Mouse (Mus musculus) frontal cortex, postnatal 10 days (tissue): ENCODE data around the gene Gm8068.
"Not testable (repeated sequence)": the region's sequence is repeated elsewhere in the genome, so short reads cannot be mapped to it uniquely, and the experiment has no call there.

ENCODE experiments used
- DNase-seq, 2 experiments: peaks; one replicate each; pipeline ENCODE4 v3.0.0; 2022; ENCODE audit warnings: low spot score in 2 of 2, mixed read lengths in 1 of 2

Gene Gm8068

DNA sequence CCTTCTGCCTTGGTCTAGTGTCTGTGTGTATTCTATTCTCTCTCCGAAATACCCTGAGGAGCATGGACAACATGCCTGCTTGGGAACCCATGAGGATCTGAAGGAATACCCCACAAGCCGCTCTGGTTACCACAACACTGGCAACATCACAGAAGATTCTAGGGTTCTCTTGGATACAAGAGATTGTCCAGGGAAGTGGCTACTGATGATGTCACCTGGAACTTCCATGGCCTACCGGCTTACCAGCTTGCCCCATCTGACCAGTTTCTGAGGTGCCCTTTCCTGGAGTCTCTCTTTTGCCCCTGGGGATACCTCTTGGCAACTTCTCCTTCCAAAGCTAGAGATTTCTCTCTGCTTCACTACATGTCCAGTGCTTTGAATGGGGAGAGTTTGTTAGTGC is at the start of gene Gm8068:
Gene Gm8068 (minus strand): TSS at position 101 of the 400 bp plus-strand sequence.
- not testable (repeated sequence) for DNase-seq

DNA sequence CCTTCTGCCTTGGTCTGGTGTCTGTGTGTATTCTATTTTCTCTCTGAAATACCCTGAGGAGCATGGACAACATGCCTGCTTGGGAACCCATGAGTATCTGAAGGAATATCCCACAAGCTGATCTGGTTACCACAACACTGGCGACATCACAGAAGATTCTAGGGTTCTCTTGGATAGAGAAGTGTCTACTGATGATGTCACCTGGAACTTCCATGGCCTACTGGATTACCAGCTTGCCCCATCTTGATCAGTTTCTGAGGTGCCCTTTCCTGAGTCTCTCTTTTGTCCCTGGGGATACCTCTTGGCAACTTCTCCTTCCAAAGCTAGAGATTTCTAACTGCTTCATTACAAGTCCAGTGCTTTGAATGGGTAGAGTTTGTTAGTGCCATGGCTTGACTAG is 48.8 kb upstream of the Gm8068 start, which contains the start of gene Gm7929:
Gene Gm7929 (minus strand): TSS at position 101 of the 400 bp plus-strand sequence.
- DNase-seq: not testable (repeated sequence)

DNA sequence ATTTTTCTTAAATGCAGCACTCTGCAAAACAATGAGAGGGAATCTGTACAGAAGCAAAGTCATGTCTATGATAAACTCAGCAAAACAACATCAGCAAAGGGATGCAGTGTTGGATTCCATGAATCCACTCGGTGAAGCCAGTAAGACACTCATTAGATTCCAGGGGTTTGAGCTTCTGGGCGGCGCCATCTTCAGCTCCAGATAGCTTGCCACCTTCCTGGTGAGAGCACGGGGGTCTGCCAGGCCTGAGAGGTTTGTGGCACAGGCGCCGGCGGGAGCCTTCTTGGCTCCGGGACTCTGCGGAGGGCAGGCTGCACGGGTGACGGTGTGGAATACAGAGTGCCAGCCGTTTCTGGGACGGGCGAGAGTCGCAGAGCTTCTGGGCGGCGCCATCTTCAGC is 21.8 kb upstream of the Gm8068 start:
- DNase-seq: not testable (repeated sequence)

DNA sequence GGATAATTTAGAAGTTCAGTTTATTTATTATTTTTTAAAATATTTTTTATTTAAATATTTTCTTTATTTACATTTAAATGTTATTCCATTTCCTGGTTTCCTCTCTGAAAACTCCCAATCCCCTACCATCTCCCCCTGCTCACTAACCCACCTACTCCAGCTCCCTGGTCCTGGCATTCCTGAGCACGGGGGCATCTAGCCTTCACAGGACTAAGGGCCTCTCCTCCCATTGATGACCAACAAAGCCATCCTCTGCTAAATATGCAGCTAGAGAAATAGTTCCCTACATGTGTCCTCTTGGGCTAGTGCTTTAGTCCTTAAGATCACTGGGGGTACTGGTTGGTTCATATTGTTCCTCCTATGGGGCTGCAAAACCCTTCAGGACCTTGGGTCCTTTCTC is 15.5 kb upstream of the Gm8068 start:
- DNase-seq: not testable (repeated sequence)

DNA sequence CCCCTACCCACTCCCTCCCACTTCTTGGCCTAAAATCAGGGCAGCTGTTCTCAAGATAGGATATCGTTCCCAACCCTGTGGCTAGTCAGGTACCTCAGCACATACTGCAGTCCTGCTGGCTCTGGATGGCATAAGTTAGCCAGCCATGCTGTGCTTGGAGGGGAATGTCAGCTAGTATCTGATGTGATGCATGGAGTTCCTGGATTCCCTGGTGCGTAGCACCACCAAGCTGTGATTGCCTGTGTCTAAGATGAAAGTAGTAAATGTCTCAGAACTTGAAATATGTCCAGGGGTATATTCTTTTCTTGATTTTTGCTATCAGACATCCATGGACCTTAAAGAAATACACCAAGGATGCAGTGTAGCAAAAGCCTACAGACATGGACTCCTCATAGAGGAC is 53.5 kb downstream of the Gm8068 start:
- DNase-seq: not testable (repeated sequence)
